Mouse (Mus musculus) frontal cortex, adult 2 months (tissue): Measurements from ENCODE around the gene Macrod2. TPM values are rescaled to one million over a fixed set of nuclear protein-coding genes. Genes with fewer than 3 reads are reported as not detected.

ENCODE experiments used
- DNase-seq, 2 experiments: peaks; one replicate each; pipeline ENCODE4 v3.0.0; 2022; ENCODE audit warnings: low spot score in 1 of 2; ENCODE audit errors: extremely low spot score in 1 of 2
- polyA plus RNA-seq: library from polyadenylated mRNA; depleted of rRNA; stranded (reverse); fragments of >200 nt; gene quantifications from 2 replicates; pipeline ENCODE4 v1.2.3, GENCODE M21; 2012

Gene Macrod2
- polyA plus RNA-seq, 1 experiment: 25.6 TPM

DNA sequence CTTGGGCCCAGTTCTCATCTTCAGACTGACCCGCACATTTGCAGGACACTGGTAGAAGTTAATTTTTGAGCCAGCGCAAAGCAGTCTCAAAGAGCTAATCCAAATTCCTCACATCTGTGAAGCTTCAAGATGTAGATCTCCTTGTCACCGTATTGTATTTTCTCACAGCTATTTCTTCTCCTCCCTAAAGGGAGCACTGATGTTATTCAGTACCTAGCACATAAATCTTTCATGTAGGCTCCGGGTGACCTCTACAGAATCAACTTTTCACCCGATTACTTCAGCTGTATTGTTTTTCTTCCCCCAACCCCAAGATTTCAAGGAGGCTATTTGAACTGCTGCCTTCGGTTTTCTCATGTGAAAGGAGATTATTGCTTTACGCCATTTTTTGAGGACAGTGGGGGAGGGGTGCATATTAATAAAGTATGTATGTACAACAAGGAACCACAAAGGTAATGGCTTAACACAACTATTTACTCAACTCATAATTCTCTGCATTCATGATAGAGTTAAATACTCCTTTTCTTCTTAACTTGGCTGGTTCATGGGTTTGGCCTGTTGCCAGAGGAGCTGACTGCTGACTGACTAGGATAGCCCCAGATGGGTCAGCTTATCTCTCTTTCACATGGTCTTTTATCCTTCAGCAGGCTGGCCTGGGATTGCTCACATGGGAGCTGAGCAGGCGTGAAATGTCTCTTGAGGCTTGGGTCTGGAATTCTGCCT lies 618.5 kb downstream of the Macrod2 start:
- no peak for DNase-seq

DNA sequence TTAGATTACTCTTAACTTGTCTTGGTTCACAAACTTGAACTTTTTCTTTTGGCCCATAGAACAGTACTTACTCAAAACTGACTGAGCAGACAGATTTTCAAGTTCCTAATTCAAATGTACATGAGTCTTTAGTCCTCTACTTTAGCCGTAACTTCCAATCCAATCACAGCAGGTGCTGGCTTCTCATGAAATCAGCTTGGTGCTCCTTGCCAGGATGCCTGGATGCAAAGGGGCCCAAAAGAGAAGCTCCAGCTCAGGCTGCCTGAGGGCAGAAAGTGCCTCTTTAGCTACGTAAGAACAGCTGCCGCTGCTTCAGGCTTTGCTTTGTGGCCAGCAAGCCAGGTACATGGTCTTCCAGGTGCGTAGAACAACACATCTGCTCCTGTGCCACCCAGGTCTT lies 627.9 kb downstream of the Macrod2 start:
- DNase-seq: no peak

DNA sequence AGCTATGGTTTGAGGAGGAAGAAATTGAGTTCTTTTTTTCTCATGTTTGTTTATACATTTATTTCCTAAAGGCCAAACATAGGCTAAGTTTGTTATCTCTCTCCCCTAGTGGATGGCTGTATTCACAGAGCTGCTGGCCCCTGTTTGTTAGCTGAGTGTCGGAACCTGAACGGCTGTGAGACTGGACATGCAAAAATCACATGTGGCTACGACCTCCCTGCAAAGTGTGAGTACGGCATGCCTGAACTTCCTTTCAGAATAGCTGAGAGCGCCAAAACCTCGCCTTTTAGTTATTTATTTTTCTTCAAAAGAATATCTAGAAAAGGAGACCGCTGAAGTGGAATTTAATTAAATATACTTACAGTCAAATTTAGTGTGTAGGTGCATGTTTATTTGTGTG lies 628.8 kb downstream of the Macrod2 start:
- DNase-seq: no peak

DNA sequence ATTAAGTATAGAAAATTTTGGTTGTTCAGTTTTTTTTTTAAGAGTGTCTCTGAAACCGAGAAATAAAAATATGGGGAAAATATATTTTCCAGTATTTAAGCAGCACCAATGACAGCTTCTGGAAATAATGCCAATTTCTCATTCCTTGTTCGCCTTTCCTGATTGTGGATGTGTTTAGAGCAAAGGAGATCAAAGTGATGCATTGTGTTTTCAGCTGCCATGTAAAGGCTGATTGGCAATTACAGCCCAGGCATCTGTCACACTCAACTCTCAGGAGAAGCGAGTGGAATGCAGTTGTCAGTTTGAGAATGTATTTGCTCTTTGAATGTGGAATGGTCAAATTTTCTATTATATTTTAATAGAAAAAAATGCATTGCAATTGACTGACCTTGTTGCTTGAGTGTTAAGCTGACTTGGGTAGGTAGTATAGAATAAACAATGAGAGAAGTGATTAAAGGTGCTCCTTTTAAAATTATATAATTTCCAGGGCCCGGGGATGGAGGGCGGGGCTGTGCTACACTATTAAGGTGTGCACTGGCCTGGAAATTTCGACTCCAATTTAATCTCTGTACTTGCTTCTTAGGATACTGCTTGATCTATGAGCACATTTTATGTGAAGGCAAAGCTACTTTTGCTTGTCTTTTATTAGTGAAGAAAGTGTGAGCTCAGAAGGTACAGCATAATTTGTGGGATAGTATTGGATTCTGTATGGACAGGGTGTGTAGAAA lies 629.4 kb downstream of the Macrod2 start:
- DNase-seq: no peak

DNA sequence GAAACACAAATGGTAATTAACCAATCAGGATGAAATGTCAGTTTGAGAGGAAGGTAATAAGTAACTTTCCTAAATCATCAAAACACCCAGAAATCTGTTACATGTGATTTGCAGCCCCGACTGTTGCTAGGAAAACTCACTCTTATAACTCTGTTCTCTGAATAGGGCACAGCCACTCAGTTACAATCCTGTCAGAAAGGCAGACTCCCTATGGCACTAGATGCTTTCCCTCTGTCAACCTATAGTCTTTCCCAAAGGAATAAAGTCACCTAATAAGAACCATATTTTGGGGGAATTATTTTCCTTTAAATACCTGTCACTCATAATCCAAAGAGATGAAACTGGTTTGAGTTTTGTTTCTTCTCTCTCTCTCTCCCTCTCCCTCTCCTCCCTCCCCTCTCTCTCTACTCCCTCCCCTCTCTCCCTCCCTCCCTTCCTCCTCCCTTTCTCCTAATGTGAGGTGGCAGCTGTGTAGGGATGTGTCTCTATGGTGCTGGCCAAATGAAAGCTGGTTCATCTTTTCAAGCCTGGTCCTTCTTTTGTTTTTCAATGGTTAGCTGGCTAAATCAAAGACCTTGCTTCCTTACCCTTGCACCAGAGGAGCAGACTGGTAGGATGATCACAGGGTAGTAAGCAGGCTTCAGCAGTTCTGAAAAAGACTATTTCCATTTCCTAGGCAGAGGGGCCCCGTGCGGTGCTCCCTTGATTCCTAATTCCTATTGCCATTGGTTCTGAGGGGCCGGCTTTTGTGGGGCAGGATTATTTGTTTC lies 661.8 kb downstream of the Macrod2 start:
- no peak for DNase-seq

DNA sequence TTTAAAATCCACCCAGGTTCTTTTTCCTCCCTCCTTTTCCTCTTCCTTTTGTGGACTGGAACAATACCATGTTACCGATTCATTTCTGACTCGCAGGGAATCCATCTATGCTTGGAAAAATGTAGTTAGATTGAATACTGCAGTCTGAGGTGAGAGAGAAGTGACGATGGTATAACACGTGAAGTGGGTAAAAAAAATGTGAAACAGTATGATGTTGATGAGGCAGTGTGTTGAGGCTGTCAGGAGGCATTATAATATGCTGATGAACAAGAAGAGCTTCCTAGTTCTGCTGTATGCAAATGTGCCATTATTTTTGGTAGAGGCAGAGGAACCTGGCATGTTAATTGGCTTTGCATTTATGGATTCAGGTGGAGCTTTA lies 662.3 kb downstream of the Macrod2 start:
- DNase-seq: no peak

DNA sequence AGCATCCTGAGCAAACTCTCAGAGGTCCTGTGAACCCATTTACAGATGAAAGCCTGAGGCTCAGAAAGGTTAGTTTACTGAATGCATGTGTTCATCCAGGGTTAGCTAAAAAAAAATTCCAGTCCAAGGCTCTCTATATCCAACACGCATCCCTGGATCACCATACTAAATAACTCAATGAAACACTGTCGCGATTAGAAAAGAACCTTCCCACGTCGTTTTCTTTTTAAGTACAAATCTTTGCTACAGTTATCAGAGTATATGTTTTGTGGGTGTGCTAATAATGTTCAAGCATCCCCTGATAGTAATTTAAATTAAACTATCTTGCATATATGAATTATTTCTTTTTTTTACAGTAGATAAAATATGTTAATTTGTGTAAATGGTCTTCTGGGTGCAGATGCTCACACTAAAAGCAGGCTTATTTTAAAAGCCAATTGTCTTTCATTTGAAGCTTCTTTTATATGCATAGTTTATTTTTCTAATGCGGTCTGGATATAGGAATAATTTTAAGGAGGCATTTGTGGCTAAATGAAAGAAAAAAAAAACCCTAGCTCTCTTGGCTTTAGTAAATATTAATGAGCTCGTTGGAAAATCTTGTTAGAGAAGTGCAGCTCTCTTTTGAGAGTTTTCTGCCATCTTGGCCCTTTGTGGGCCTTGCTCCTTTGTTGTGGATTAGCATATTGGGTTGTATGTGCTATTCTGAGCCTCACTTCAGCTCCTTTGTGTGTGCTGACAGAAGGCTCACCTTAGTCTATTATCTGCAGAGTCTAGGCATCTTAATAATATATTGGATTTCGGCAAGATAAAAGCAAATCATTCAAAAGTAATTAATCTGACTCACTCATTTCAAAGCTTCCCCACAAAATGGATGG lies 679.1 kb downstream of the Macrod2 start:
- no peak for DNase-seq

DNA sequence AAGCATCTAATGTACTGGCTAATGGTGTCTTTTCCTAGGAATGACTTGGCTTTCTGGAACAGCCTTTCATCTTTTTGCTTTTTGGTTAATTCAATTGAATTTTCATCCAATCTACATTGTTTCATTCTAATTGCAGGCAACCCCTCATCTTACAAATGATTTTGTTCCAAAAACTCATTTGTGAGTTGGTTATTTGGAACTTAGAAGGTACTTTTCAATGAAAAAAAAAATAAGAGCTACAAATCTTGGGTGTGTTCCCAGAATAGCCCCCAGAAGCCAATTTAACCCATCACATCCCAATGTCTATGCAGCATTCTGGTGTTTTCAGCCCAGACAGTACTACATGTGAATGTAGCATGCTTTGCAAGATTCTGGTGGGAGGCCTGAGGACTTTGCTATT lies 683.1 kb downstream of the Macrod2 start:
- DNase-seq: no peak

DNA sequence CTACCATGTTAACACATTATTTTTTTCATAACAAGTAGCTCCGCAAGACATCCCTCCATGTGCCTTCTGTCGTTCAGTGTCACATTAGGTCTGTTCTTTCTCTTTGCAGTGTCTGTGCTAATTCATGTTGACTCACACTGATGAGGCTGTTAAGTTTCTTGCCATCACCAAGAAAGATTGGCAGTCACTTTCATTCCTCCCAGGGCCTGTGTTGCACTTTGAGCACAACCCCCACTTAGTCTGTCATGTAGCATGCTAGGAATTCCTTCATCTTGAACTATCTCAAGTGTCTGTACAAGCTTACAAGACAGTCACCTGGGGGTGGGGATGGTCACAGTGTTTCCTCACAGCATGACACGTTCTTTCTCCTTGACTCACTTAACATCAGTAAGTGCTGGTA lies 696.2 kb downstream of the Macrod2 start:
- DNase-seq: peak in 1 of 2 experiments; percentile 5

DNA sequence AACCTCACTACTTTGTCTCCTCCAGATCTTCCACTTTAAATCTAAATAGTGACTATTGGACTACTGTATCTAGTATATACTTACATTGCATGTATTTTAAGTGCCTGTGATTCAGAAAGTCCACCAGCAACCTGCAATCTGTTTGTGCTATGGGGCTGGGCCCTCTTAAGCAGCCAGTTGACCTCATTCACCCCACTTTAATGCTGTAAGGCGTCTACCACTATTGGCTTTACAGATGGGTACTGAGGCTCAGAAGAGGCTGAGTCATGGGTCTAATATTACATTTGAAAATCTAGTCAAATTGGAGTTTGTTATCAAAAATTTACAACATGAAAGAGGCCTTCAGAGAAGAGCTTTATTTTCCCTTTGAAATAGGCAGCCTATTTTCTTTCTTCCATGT lies 722.5 kb downstream of the Macrod2 start:
- no peak for DNase-seq

DNA sequence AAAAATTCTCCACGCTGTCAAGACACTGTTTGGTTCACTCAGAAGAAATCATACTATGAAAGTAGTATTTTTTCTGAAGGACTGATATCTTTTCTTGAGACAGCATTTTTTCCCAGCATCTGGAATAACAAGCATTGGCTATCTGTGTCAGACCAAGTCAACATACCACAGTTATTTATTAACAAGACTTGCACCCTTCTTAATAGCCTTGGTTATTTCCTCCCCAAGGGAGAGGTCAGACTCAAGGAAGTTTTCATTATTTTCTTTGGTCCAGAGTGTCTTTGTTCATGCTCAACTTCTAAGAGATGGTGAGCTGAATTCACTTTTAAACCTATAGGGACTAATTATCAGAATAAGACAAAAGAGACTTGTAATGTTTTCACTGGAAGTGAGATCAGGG lies 728.8 kb downstream of the Macrod2 start:
- DNase-seq: no peak

DNA sequence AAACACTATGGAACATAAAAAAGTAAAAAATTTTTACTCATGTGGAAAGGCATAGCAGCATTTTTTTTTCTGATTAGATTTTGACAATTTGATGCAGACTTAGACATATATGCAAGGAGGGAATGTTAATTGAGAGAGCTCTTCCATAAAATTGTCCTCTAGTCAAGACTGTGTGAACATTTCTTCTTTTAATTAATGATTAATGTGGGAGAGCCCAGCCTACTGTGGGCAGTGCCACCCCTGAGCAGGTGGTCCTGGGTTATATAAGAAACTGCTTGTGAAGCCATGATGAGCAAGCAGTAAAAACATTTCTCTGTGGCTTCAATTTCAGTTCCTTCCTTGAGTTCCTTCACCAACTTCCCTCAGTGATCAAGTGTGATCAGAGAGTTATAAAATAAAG lies 730.5 kb downstream of the Macrod2 start:
- DNase-seq: no peak

DNA sequence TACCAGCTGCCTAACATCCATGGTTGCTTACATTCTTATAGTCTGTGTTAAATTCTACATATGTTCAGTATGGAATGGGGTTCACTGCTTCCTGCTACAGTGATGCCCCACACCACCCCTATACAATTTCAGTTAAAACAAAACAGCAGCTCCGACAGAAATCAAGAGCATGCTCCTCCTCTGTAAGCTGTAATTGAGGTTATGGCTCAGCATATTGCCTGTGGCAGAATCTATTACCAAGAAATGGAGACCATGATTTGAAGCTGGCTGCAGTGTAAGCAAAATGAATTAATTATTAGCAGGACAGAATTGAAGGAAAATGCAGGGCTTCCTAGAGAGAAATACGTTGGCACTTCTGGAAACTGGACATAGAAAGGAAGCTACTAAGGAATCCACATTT lies 747.2 kb downstream of the Macrod2 start:
- no peak for DNase-seq

DNA sequence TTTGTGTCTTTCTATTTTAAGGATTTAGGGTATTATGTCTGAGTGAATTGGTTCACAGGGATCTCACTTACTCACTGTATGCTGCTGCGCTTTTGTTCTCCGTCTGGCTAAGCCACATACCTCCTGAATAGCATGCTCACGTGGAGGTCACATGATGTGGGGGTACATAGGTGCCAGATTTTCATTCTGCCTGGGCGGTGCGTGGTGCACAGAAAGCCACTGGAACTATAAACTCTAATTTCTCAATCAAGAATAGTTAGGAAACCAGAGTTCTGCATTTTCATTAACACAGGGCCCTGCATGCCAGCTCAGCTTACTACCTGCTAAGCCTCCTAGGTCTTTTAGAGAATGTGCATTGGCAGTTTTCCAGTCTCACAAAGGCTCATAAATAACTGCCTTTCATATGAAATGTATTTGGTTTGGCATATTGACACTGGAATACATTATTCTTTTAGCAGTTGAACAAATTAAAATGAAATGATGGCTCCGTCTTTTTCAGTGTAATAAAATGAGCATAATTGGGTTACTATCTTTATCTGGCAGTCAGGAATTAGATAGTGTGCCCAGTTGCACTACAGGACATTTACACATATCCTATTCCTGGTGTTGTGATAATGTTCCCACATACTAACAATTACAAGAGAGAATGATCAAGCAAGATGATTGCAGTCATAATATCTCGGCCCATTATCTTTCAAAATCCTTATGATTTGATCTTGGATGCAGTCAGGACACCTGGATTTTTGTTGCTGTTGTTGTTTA lies 757.1 kb downstream of the Macrod2 start:
- DNase-seq: peak in 1 of 2 experiments; percentile 23

DNA sequence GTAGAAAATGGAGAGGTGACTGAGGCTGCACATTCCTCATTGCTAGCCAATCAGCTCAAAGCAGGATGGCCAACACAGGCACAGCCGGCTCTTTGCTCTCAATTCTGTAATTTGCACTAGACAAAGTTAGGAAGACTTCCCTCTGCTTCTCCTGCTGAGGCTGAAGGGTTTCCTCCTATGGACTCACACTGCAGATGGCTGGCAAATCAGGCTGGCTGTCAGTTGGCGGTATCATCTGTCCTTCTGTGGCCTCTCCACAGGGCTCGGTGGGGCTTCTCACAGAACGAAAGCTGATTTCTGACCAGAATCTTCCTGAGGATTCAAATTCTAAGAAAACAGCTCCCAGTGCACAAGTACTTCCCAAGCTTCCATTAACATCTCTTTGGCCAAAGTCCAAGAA lies 760.9 kb downstream of the Macrod2 start:
- DNase-seq: no peak

DNA sequence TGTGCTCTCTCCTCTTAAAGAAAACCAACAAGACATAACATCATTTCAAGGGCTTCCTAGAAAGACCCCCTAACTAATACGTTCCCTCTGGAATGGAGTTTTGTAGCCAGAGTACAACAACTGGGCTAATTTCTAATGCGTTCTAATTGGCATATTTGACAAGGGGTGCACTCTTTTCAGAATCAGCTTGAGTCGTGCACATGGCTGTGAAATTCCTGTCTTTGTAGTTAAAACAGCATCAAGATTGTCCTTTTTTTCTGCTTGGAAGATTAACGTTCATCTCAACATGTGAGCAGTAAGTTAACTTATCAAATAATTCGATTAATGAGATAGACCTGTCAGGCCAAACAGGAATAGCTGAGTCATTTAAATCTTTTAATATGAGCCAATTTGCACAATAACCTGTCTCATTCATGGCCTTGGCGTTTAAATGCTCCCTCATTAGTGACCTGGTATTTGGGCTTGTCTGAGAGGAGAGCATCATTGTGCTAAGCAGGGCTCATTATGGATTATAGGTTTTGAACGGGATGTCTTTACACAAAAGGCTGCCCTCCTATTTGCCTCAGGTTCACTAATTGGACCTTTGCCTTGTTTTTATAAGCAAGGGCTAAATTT lies 762.0 kb downstream of the Macrod2 start:
- no peak for DNase-seq

DNA sequence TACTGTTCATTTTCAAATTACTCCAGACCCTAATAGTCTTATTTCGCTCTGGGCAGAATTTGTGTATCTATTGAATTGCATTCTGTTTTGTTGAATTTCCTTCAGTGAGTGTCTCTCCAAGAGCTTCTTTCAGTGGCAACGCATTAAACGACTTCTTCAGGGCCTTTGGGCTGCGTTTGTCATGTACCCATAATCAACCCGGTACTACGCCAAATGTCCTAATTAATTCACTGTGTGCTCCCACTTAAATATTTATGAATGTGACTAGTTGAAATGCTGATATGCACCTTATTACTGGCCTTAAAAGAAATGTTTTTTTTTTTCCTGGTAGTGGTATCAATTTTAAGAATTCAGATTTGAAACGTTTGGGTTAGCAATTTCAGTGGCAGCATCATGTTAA lies 763.1 kb downstream of the Macrod2 start:
- no peak for DNase-seq

DNA sequence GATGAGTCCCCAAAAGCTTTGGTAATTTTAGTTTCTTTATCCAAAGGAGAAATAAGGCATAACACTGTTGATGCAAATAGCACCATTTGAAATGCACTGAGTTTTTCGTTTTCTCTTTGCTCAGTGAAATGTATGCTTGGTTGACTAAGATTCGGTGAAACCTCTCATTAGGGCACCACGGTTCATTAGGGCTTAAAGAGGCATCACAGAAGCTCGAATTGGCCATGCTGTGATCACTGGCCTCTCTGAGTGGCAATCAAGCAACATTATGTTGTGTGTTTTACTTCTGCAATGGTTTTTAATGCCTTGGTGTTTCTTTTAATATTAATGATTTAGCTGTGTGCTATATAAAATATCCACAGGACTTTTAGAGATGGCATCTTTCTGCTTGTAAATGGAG lies 768.8 kb downstream of the Macrod2 start:
- DNase-seq: no peak

DNA sequence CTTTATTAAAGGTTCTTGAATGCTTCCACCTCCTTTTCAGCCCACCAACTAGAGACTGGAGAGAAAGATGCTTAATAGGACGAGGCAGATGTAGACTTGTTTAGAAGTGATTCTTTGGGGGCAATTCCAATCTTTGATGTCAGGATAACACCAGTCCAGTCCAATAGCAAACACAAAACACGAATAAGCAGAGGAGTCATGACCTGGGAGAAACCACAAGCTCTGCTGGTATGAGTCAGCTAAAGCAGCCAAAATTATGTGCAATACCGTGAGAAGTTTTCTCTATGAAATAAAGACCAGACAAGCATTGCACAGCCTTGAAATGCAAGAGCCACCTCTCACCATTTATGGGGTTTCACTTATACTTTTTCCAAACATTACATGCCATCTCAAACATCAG lies 774.5 kb downstream of the Macrod2 start:
- no peak for DNase-seq

DNA sequence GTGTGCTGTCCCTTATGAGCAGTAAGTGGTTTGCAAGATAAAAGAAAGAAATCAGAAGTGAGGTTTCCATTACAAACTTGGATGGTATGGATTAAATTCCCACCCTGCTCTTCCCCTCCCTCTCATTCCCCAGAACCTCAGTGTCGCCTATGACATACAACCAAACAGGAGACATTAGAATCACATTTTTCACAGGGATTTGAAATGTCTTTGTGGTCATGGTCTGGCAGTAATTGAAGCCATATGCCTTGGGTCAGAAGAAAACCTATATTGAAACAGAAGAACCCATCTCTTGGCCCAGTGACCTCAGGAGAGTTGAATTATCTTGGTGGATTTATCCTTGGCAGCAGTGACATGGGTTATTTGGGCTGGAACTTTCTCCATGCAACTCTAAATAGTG lies 778.1 kb downstream of the Macrod2 start:
- DNase-seq: no peak
